Mouse (Mus musculus) liver, adult 2 months (tissue): ENCODE measurements around the gene Tppp2. TPM values are rescaled to one million over a fixed set of nuclear protein-coding genes. Genes with fewer than 3 reads are reported as not detected.
"Not testable (repeated sequence)": the region's sequence is repeated elsewhere in the genome, so short reads cannot be mapped to it uniquely, and the experiment has no call there.

Source experiments
- DNase-seq: peaks from one replicate; pipeline ENCODE4 v3.0.0-alpha.2; 2011; ENCODE audit warnings: low read depth, low spot score; ENCODE audit errors: extremely low read depth
- H3K27ac ChIP-seq: fragments of 200-500 bp; replicated peaks from 2 replicates; pipeline ENCODE4 v1.5.1; 2012; ENCODE audit warnings: low read depth, mild to moderate bottlenecking, control low read depth, inconsistent platforms, low read length; ENCODE audit not compliant: insufficient read depth
- H3K27me3 ChIP-seq: fragments of 200-500 bp; 2 replicates; pipeline ENCODE4 v1.6.1; 2012; ENCODE audit warnings: mild to moderate bottlenecking, moderate library complexity, low read length, inconsistent platforms; ENCODE audit not compliant: control insufficient read depth, insufficient read depth
- H3K36me3 ChIP-seq: fragments of 200-500 bp; 2 replicates; pipeline ENCODE4 v1.6.1; 2012; ENCODE audit warnings: low read length, inconsistent platforms; ENCODE audit not compliant: control insufficient read depth, insufficient read depth
- H3K4me1 ChIP-seq: fragments of 200-500 bp; 2 replicates; pipeline ENCODE4 v1.6.1; 2011; ENCODE audit warnings: low read length; ENCODE audit not compliant: control insufficient read depth, insufficient read depth
- H3K4me3 ChIP-seq: fragments of 200-500 bp; 2 replicates; pipeline ENCODE4 v1.5.1; 2011; ENCODE audit warnings: low read depth, mild to moderate bottlenecking, control low read depth, low read length, moderate library complexity; ENCODE audit not compliant: insufficient read depth
- H3K79me2 ChIP-seq: fragments of 200-500 bp; 2 replicates; pipeline ENCODE4 v1.6.1; 2012; ENCODE audit warnings: inconsistent platforms, mild to moderate bottlenecking, low read length, moderate library complexity; ENCODE audit not compliant: control insufficient read depth, insufficient read depth
- H3K9ac ChIP-seq: fragments of 200-500 bp; 2 replicates; pipeline ENCODE4 v1.6.1; 2012; ENCODE audit warnings: low read depth, mild to moderate bottlenecking, control low read depth, inconsistent platforms, low read length
- CTCF ChIP-seq: fragments of 200-500 bp; IDR thresholded peaks from 2 replicates; pipeline ENCODE4 v1.5.1; 2011; ENCODE audit warnings: low read depth, low read length, control low read depth
- POLR2A ChIP-seq: fragments of 200-500 bp; IDR thresholded peaks from 2 replicates; pipeline ENCODE4 v1.6.1; 2011; ENCODE audit warnings: low read length, control low read depth; ENCODE audit not compliant: insufficient read depth; ENCODE audit errors: extremely low read depth
- WGBS: fragments of 180-500 bp; shearing (Covaris S2); methylation state at CpG from one replicate; pipeline ENCODE4 v1.1.7; 2018; 5-methylcytosine and 5-hydroxymethylcytosine counted together
- polyA plus RNA-seq: library from polyadenylated mRNA; depleted of rRNA; stranded (reverse); fragments of >200 nt; gene quantifications from 2 replicates; pipeline ENCODE4 v1.2.3, GENCODE M21; 2012
- total RNA-seq: library from RNA; depleted of rRNA; stranded (reverse); fragments of >200 nt; gene quantifications from 2 replicates; pipeline ENCODE4 v1.2.3, GENCODE M21; 2014

Tppp2 gene
- total and polyA plus RNA-seq, 2 experiments: not detected

DNA sequence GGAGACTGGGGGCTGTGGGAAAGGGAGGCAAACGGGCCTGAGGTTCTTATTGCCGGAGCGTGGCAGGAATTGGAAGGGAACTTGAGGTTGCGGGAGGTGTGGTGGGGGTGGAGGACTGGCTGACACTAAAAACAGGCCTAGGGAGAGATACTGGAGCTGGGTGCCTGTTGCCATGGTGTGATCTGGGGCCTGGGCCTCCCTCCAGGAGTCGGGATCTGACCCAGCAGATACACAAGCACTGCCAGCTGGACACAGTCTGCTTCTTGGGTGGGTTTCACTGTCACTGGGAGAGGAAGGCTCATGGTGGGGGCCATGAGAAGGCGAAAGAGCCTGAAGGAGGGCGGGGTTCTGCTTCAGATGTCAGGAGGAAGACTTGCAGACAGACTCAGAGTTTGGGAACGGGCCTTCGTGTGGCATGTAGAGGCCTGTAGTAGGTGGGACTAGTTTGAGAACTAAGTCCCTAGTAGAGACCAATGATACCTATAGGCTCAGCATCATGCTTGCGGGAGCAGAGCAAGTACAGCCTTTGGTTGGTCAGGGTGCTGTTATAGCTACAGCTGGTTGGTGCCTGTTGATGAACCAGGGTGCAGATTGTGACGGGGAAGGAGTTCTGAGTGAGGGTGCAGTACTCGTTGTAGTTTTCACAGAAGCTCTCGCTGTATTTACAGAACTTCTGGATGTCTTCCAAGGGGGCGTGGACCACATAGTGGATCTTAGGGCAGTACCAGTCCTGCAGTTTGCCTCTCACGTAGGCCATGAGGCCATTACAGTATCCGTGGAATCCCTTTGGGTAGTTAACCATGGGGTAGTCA lies 3.7 kb downstream of the Tppp2 start:
- Histone ChIP-seq H3K79me2 (no peaks in the 10 kb centered on the region), H3K4me1 (peaks cover 8% of the 10 kb centered on the region), H3K27me3 (no peaks in the 10 kb centered on the region), H3K4me3 (no peak overlapping the region), H3K9ac (no peak overlapping the region), H3K36me3 (no peaks in the 10 kb centered on the region), H3K27ac (peak overlapping the region; percentile 3)
- TF ChIP-seq POLR2A (no peak), CTCF (no peak)
- peak; percentile 76 for DNase-seq
- 57% methylated on average over 16 of the region's 16 CpGs for WGBS

DNA sequence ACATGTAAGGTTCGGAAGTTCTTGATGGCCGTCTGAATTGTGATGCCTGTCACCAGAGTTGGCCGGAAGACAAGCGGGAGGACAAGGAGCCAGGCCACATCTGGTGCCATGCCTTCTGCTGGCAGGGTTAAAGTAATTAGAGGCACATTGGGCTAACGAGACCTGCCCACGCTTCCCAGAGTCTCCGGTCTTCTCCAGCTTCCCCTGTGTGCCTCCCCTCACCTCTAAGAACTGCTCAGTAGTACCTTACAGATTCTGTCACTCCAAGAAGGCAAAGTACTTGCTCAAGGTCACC lies 4.3 kb downstream of the Tppp2 start, which contains the start of gene Rnase13:
Gene Rnase13, minus strand, starts transcription at position 203 of the 295 bp plus-strand sequence.
- H3K4me1 ChIP-seq: peaks cover 8% of the 10 kb centered on the region
- H3K4me3 ChIP-seq: no peak within 1 kb of the TSS
- no peak for DNase-seq
- no peaks in the 10 kb centered on the region for H3K36me3 ChIP-seq
- peak within 1 kb of the TSS; percentile 3 for H3K27ac ChIP-seq
- no peak for TF ChIP-seq POLR2A
- TF ChIP-seq CTCF: no peak
- H3K79me2 ChIP-seq: no peaks in the 10 kb centered on the region
- 47% methylated on average over 7 of the region's 7 CpGs for WGBS
- H3K27me3 ChIP-seq: no peaks in the 10 kb centered on the region
- no peak within 1 kb of the TSS for H3K9ac ChIP-seq

DNA sequence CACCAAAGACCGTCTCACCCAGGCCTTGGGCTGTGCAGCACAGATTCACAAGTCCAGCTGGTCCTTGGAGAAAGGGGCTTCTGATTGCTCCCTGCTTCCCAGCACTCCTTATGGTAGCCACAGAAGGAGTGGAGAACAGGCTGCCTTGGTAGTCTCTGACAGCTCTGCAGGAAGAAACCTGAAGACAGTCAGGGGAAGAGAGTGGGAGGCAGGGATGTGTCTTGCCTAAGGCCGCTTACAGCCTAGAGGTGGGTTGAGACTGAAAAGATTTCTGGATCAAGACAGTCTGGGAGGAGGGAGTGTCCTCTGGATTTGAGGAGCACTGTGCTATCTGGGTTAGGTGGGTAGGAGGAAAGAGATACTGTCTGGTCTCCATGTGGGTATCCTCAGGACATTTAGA lies 4.7 kb downstream of the Tppp2 start:
- H3K79me2 ChIP-seq: no peaks in the 10 kb centered on the region
- WGBS: 94% methylated on average over 2 of the region's 2 CpGs
- no peak for TF ChIP-seq CTCF

DNA sequence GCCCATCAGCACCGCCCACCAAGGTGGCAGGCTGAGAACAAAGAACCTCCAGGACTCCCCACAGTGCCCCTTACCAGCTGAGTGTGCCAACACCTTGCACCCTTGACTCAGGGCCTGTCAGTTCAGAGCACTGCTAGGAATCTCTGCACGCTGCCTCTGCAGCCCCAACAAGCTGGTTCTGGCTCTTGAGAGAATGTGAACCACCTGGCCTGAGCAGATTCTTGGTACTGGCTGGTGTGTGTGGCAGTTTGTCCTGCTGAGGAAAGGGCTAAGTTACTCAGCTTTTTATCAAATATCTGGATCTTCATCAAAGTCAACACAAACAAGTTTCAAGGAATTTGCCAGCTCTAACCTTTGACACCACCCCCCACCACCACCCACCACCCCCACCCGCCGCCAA lies 5.3 kb downstream of the Tppp2 start:
- DNase-seq: no peak
- H3K79me2 ChIP-seq: no peaks in the 10 kb centered on the region
- WGBS: 89% methylated on average over 4 of the region's 4 CpGs
- TF ChIP-seq POLR2A (no peak), CTCF (no peak)
- no peaks in the 10 kb centered on the region for H3K27me3 ChIP-seq
- no peak overlapping the region for H3K9ac ChIP-seq
- H3K4me3 ChIP-seq: no peak overlapping the region
- peaks cover 8% of the 10 kb centered on the region for H3K4me1 ChIP-seq
- no peaks in the 10 kb centered on the region for H3K36me3 ChIP-seq
- no peak overlapping the region for H3K27ac ChIP-seq

More for the DNA sequence above, 4.7 kb downstream of the Tppp2 start:
- peaks cover 8% of the 10 kb centered on the region for H3K4me1 ChIP-seq
- no peak for DNase-seq
- H3K36me3 ChIP-seq: no peaks in the 10 kb centered on the region
- no peak overlapping the region for H3K27ac ChIP-seq
- no peaks in the 10 kb centered on the region for H3K27me3 ChIP-seq
- no peak overlapping the region for H3K9ac ChIP-seq
- H3K4me3 ChIP-seq: no peak overlapping the region

DNA sequence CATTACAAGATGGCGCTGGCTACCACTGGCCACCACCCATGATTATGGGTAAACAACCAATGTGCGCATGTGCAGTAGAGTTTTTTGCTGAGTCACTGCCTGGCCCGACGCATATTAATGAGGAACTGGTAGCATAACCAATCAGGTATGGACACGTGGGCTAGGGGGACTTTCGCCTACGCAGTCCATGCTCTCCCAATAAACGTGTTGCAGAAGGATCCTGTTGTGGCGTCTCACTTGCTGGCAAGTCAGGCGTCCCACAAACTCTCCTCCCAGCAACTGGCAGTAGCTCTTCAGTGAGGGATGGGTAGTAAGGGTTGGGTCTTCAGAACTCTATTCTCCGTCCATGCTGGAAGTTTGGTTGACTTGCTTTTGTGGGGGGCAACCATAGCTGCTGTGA lies 8.7 kb downstream of the Tppp2 start:
- not testable (repeated sequence) for H3K27me3 ChIP-seq, H3K79me2 ChIP-seq, H3K36me3 ChIP-seq, DNase-seq, H3K27ac ChIP-seq, H3K4me3 ChIP-seq, H3K9ac ChIP-seq
- H3K4me1 ChIP-seq: peaks cover 18% of the 10 kb centered on the region
- 95% methylated on average over 11 of the region's 11 CpGs for WGBS

DNA sequence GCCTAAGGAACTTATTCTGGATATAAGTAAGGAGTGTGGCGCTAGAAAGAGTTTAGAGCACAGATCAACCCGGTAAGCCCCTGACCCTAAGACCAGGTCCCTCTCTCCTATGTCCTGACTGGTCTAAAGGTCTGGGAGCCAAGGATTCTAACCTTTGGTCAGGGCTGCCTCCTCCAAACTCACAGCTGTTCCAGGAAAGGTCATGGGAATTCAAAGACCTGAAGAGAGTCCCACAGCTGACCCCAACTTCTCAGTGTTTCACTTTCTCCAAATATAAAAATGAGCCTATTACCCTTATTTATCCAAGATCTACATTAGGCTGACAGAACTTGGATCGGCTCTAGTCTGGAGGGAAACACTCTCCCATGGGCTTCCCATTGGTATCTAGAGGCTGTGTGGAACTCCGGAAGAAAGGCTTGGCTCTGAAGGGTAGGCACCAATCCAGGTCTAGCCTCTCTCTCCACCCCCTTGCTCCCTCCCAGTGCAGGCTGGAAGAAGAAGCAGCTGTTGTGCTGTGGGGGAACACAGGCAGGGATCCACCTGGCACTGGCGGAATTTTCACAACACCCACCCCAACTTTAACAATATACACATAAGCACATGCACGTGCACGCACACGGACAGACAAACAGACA lies 11.2 kb downstream of the Tppp2 start:
- H3K4me1 ChIP-seq: peaks cover 17% of the 10 kb centered on the region
- peak overlapping the region; percentile 99 for H3K27ac ChIP-seq
- 15% methylated on average over 8 of the region's 8 CpGs for WGBS
- peak overlapping the region; percentile 69 for H3K9ac ChIP-seq
- peak overlapping the region; percentile 21 for H3K4me3 ChIP-seq
- H3K27me3 ChIP-seq: no peaks in the 10 kb centered on the region
- peak; percentile 98 for DNase-seq
- H3K79me2 ChIP-seq: no peaks in the 10 kb centered on the region
- TF ChIP-seq POLR2A: 0 out of 2 replicates have a peak, but pooled peaks have one; percentile 38
- no peak for TF ChIP-seq CTCF
- no peaks in the 10 kb centered on the region for H3K36me3 ChIP-seq
